Mouse (Mus musculus) CH12.LX (cell line): ENCODE data around the gene Inha. TPM values are rescaled to one million over a fixed set of nuclear protein-coding genes. Genes with fewer than 3 reads are reported as not detected.

Experiments used
- DNase-seq: peaks from one replicate; pipeline ENCODE4 v3.0.0-alpha.2; 2013; ENCODE audit errors: extremely low read depth
- H3K27ac ChIP-seq: 2 replicates; pipeline ENCODE4 v1.5.1; 2012; ENCODE audit warnings: low read depth, mild to moderate bottlenecking, control low read depth, moderate library complexity; ENCODE audit not compliant: insufficient read depth
- H3K27me3 ChIP-seq: replicated peaks from 2 replicates; pipeline ENCODE3; 2012; ENCODE audit warnings: inconsistent platforms
- H3K36me3 ChIP-seq, 2 experiments: replicated peaks in 1 of 2; 2 replicates each; pipeline versions ENCODE3 to v1.6.1; 2012; ENCODE audit warnings: inconsistent platforms in 1 of 2, low read length in 1 of 2, mild to moderate bottlenecking in 1 of 2, mixed read lengths in 1 of 2, moderate library complexity in 1 of 2; ENCODE audit not compliant: control insufficient read depth in 1 of 2, insufficient read depth in 1 of 2
- H3K4me1 ChIP-seq, 2 experiments: 2 replicates each; pipeline ENCODE4 v1.6.1; 2012; ENCODE audit warnings: inconsistent platforms in 1 of 2, moderate library complexity in 1 of 2; ENCODE audit not compliant: insufficient read depth in 2 of 2, control insufficient read depth in 1 of 2
- H3K4me2 ChIP-seq: 2 replicates; pipeline ENCODE4 v1.6.1; 2012; ENCODE audit warnings: low read depth, mild to moderate bottlenecking, control low read depth; ENCODE audit not compliant: poor library complexity, insufficient read depth, severe bottlenecking
- H3K4me3 ChIP-seq, 3 experiments: fragments of 150-350 bp in 1 of 3; sonication (generic) in 1 of 3; replicated peaks in 1 of 3; 2 replicates each; pipeline versions ENCODE3 to v1.5.1; 2011 to 2012; ENCODE audit warnings: low read depth in 2 of 3, low read length in 2 of 3, mild to moderate bottlenecking in 2 of 3, moderate library complexity in 2 of 3, control low read depth in 1 of 3, improper control_type of control experiment in 1 of 3, inconsistent platforms in 1 of 3, mixed read lengths in 1 of 3; ENCODE audit not compliant: poor library complexity in 1 of 3
- H3K79me2 ChIP-seq: replicated peaks from 2 replicates; pipeline ENCODE4 v1.6.1; 2012; ENCODE audit warnings: mild to moderate bottlenecking, moderate library complexity; ENCODE audit not compliant: control insufficient read depth, poor library complexity, insufficient read depth, severe bottlenecking; ENCODE audit errors: extremely low read depth
- H3K9ac ChIP-seq: 2 replicates; pipeline ENCODE4 v1.6.1; 2012; ENCODE audit warnings: low read depth, mild to moderate bottlenecking, control low read depth, moderate library complexity; ENCODE audit not compliant: insufficient read depth
- H3K9me3 ChIP-seq: replicated peaks from 2 replicates; pipeline ENCODE3; 2012; ENCODE audit warnings: low read length, inconsistent platforms, mixed read lengths
- BHLHE40 ChIP-seq: IDR thresholded peaks from 2 replicates; pipeline ENCODE4 v1.6.1; 2011; ENCODE audit warnings: mild to moderate bottlenecking, low read depth, low read length, improper control_type of control experiment
- CHD1 ChIP-seq: IDR thresholded peaks from 2 replicates; pipeline ENCODE4 v1.6.1; 2012; ENCODE audit warnings: low read depth, low read length, improper control_type of control experiment, inconsistent platforms
- CTCF ChIP-seq, 2 experiments: IDR thresholded peaks in 1 of 2; conservative IDR thresholded peaks in 1 of 2; 2 replicates each; pipeline ENCODE4 v1.5.1; 2011 to 2012; ENCODE audit warnings: low read depth in 2 of 2, low read length in 2 of 2, improper control_type of control experiment in 1 of 2, inconsistent platforms in 1 of 2, mild to moderate bottlenecking in 1 of 2, moderate library complexity in 1 of 2
- E2F4 ChIP-seq: IDR thresholded peaks from 2 replicates; pipeline ENCODE4 v1.6.1; 2011; ENCODE audit warnings: low read depth, low read length, improper control_type of control experiment; ENCODE audit not compliant: insufficient replicate concordance
- ELF1 ChIP-seq: IDR thresholded peaks from 2 replicates; pipeline ENCODE4 v1.6.1; 2014; ENCODE audit warnings: low read depth, mild to moderate bottlenecking, inconsistent platforms, low read length, improper control_type of control experiment
- EP300 ChIP-seq: IDR thresholded peaks from 2 replicates; pipeline ENCODE4 v1.6.1; 2011; ENCODE audit warnings: low read length, improper control_type of control experiment
- ETS1 ChIP-seq: conservative IDR thresholded peaks from 2 replicates; pipeline ENCODE4 v1.6.1; 2012; ENCODE audit warnings: low read depth, mild to moderate bottlenecking, inconsistent platforms, low read length, improper control_type of control experiment, moderate library complexity
- HCFC1 ChIP-seq: IDR thresholded peaks from 2 replicates; pipeline ENCODE4 v1.6.1; 2012; ENCODE audit warnings: low read depth, mild to moderate bottlenecking, inconsistent platforms, low read length, improper control_type of control experiment
- JUN ChIP-seq: IDR thresholded peaks from 2 replicates; pipeline ENCODE4 v1.6.1; 2011; ENCODE audit warnings: low read depth, mild to moderate bottlenecking, low read length, improper control_type of control experiment, moderate library complexity; ENCODE audit not compliant: insufficient read depth
- KAT2A ChIP-seq: IDR thresholded peaks from 2 replicates; pipeline ENCODE4 v1.6.1; 2012; ENCODE audit warnings: low read length, improper control_type of control experiment, inconsistent platforms; ENCODE audit not compliant: insufficient replicate concordance
- MAFK ChIP-seq: IDR thresholded peaks from 2 replicates; pipeline ENCODE4 v1.6.1; 2011; ENCODE audit warnings: low read length, improper control_type of control experiment; ENCODE audit not compliant: insufficient replicate concordance
- MAX ChIP-seq: IDR thresholded peaks from 2 replicates; pipeline ENCODE4 v1.6.1; 2011; ENCODE audit warnings: low read length, improper control_type of control experiment
- MAZ ChIP-seq: IDR thresholded peaks from 2 replicates; pipeline ENCODE4 v1.6.1; 2012; ENCODE audit warnings: low read depth, mild to moderate bottlenecking, inconsistent platforms, low read length, improper control_type of control experiment, moderate library complexity
- MYC ChIP-seq: IDR thresholded peaks from 2 replicates; pipeline ENCODE4 v1.6.1; 2011; ENCODE audit warnings: low read depth, mild to moderate bottlenecking, improper control_type of control experiment, low read length
- NELFE ChIP-seq: IDR thresholded peaks from 2 replicates; pipeline ENCODE4 v1.6.1; 2011; ENCODE audit warnings: low read depth, low read length, improper control_type of control experiment
- PAX5 ChIP-seq: IDR thresholded peaks from 2 replicates; pipeline ENCODE4 v1.6.1; 2012; ENCODE audit warnings: low read length, inconsistent platforms, mixed read lengths
- RCOR1 ChIP-seq: conservative IDR thresholded peaks from 2 replicates; pipeline ENCODE4 v1.6.1; 2012; ENCODE audit warnings: low read depth, mild to moderate bottlenecking, inconsistent platforms, low read length, improper control_type of control experiment
- SMC3 ChIP-seq: IDR thresholded peaks from 2 replicates; pipeline ENCODE4 v1.6.1; 2011; ENCODE audit warnings: low read depth, low read length, improper control_type of control experiment
- TBP ChIP-seq: conservative IDR thresholded peaks from 2 replicates; pipeline ENCODE4 v1.6.1; 2011; ENCODE audit warnings: low read depth, low read length, improper control_type of control experiment
- TCF12 ChIP-seq: IDR thresholded peaks from 2 replicates; pipeline ENCODE4 v1.6.1; 2014; ENCODE audit warnings: low read depth, mild to moderate bottlenecking, inconsistent platforms, low read length, improper control_type of control experiment
- UBTF ChIP-seq: IDR thresholded peaks from 2 replicates; pipeline ENCODE4 v1.6.1; 2012; ENCODE audit warnings: low read depth, mild to moderate bottlenecking, inconsistent platforms, low read length, improper control_type of control experiment, moderate library complexity
- ZC3H11A ChIP-seq: IDR thresholded peaks from 2 replicates; pipeline ENCODE4 v1.6.1; 2012; ENCODE audit warnings: low read depth, mild to moderate bottlenecking, inconsistent platforms, low read length, improper control_type of control experiment
- ZKSCAN1 ChIP-seq: IDR thresholded peaks from 2 replicates; pipeline ENCODE4 v1.6.1; 2012; ENCODE audit warnings: low read depth, inconsistent platforms, low read length, improper control_type of control experiment, borderline replicate concordance
- ZMIZ1 ChIP-seq: IDR thresholded peaks from 2 replicates; pipeline ENCODE4 v1.6.1; 2012; ENCODE audit warnings: low read depth, mild to moderate bottlenecking, inconsistent platforms, low read length, improper control_type of control experiment
- ZNF384 ChIP-seq: IDR thresholded peaks from 2 replicates; pipeline ENCODE4 v1.6.1; 2012; ENCODE audit warnings: low read depth, low read length, improper control_type of control experiment, inconsistent platforms
- dilution Hi-C: fragments of 300-500 bp; cut with MboI; formaldehyde crosslinking; loops from 2 replicates; pipeline ENCODE4 v1.14.3; 2020; ENCODE audit warnings: low sequenced_read_pairs; ENCODE audit not compliant: extremely low pct_unique_long_range_greater_than_20kb, extremely low pct_ligation_motif_present
- in situ Hi-C: fragments of 300-500 bp; cut with MboI; formaldehyde crosslinking; loops from 3 replicates; pipeline ENCODE4 v1.14.3; 2019; ENCODE audit warnings: low sequenced_read_pairs, low pct_ligation_motif_present, low pct_unique_long_range_greater_than_20kb, mixed read lengths
- polyA plus RNA-seq: library from polyadenylated mRNA; unstranded; fragments of >175 nt; gene quantifications from 2 replicates; pipeline ENCODE4 v1.2.1, GENCODE M21; 2012; ENCODE audit warnings: low read depth; ENCODE audit not compliant: insufficient read length
- total RNA-seq, 2 experiments: library from RNA; depleted of rRNA; stranded (reverse); fragments of 300-350 nt in 1 of 2; fragments of >200 nt in 1 of 2; gene quantifications; 2 replicates each; pipeline ENCODE4 v1.2.3; 2012 to 2014

The Inha gene
- total and polyA plus RNA-seq, 3 experiments = not detected

DNA sequence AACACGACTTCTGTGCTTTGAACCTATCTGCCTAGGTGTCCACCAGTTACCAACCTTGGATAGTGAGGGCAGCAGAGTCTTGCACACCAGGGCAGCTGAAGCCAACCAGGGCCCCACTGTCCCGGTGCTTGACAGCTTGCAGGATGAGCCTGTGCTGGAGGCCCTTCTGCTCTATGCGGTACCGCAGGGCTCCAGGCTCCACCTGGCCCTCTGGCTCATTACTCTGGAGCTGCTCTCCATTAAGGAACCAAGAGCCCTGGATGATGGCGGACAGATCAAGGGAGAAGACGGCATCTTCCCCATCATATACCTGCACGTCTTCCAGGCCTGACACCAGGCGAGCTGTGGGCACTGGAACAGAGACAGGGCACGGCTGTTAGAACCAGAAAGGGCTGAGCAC lies 5.0 kb upstream of the Inha start:
- no peaks in the 10 kb centered on the region for H3K79me2 ChIP-seq
- DNase-seq = no peak
- peaks cover 6 to 20% of the 10 kb centered on the region in 2 experiments for H3K4me1 ChIP-seq
- peaks cover 13% of the 10 kb centered on the region for H3K9me3 ChIP-seq
- peaks cover 15% of the 10 kb centered on the region for H3K27me3 ChIP-seq
- no peak overlapping the region for H3K4me2 ChIP-seq
- no peak overlapping the region for H3K4me3 ChIP-seq
- H3K27ac ChIP-seq = no peak overlapping the region
- dilution Hi-C loops = no loop called here
- H3K9ac ChIP-seq = no peak overlapping the region
- TF ChIP-seq TCF12 = no peak
- no peak for TF ChIP-seq MYC
- no peak for TF ChIP-seq PAX5
- TF ChIP-seq E2F4 = no peak
- no peak for TF ChIP-seq UBTF
- TF ChIP-seq RCOR1 = no peak
- no peak for TF ChIP-seq BHLHE40
- no peak for TF ChIP-seq JUN
- no peaks in the 10 kb centered on the region for H3K36me3 ChIP-seq
- in situ Hi-C loops = no loop called here

DNA sequence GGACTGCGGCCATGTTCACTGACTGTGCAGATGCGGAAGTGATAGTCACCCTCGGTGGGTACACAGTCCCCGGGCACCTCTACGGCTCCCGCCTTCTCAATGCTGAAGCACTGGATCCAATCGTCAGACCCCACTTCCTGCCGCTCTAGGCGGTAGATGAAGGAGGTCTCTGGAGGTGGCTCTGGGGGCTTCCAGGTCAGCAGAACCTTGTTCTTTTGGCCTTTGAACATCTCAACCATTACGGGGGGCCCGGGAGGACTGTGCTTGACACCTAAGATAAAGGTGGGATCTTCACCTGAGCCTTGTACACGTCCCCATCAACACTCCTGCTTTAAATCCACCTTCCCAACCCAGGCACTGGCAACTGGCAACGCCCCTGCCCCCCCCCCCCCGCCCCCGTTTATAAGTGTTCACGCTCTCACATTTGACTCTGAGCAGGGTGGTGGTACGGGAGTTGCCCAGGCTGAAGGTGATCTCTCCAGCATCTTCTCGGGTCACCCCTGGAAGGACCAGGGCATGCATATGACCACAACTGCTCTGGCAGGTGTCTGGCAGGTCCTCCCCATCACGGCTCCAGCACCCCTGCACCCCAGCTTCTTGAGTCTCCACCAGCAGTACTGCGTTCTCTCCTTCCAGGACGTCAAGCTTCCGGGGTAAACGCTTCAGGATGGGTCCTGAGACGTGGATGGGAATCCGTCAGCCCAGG lies 3.8 kb upstream of the Inha start:
- no peaks in the 10 kb centered on the region for H3K36me3 ChIP-seq
- dilution Hi-C loops (no loop called here), in situ Hi-C loops (no loop called here)
- H3K9me3 ChIP-seq = peaks cover 13% of the 10 kb centered on the region
- H3K4me2 ChIP-seq = no peak overlapping the region
- no peaks in the 10 kb centered on the region for H3K79me2 ChIP-seq
- TF ChIP-seq UBTF (no peak), ZC3H11A (no peak), BHLHE40 (no peak), CTCF (conservative IDR thresholded peaks at IDR 0.05 in 1 of 2, IDR thresholded peaks at IDR 0.05 in 1 of 2; ENCODE audit: low read depth in 2 of 2, low read length in 2 of 2) (no peak), ZKSCAN1 (no peak), TBP (no peak)
- H3K27ac ChIP-seq = no peak overlapping the region
- peaks cover 6 to 19% of the 10 kb centered on the region in 2 experiments for H3K4me1 ChIP-seq
- DNase-seq = no peak
- peaks cover 23% of the 10 kb centered on the region for H3K27me3 ChIP-seq
- no peak overlapping the region for H3K9ac ChIP-seq
- no peak overlapping the region for H3K4me3 ChIP-seq

DNA sequence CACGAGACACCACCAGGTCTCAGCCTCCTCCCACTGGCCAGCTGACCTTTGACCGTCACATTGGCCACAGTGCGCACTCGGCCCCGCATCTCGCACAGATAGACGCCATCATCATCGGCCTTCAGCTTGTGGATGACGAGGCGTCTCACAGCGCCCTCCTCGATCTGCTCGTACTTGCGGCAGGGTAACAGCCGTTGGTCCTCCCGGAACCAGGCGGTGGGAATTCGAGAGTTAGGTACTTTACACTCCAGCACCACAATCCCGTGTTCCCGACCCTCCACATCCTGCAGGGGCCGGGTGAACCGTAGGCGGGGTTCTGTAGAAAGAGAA lies 3.3 kb upstream of the Inha start:
- H3K9ac ChIP-seq = no peak overlapping the region
- dilution Hi-C loops = no loop called here
- H3K9me3 ChIP-seq = peaks cover 13% of the 10 kb centered on the region
- no peak overlapping the region for H3K27ac ChIP-seq
- no peak for DNase-seq
- in situ Hi-C loops = no loop called here
- H3K4me3 ChIP-seq = no peak overlapping the region
- H3K36me3 ChIP-seq = no peaks in the 10 kb centered on the region
- no peak overlapping the region for H3K4me2 ChIP-seq
- H3K27me3 ChIP-seq = peaks cover 25% of the 10 kb centered on the region
- peaks cover 6 to 14% of the 10 kb centered on the region in 2 experiments for H3K4me1 ChIP-seq
- no peak for TF ChIP-seq TCF12
- TF ChIP-seq ZKSCAN1 = no peak
- TF ChIP-seq ZNF384 = no peak
- no peak for TF ChIP-seq NELFE
- no peak for TF ChIP-seq ZMIZ1
- no peak for TF ChIP-seq EP300
- TF ChIP-seq CTCF (conservative IDR thresholded peaks at IDR 0.05 in 1 of 2, IDR thresholded peaks at IDR 0.05 in 1 of 2; ENCODE audit: low read depth in 2 of 2, low read length in 2 of 2) = no peak
- TF ChIP-seq MAX = no peak
- TF ChIP-seq UBTF = no peak
- no peak for TF ChIP-seq MAFK
- no peak for TF ChIP-seq ETS1
- no peak for TF ChIP-seq KAT2A
- no peak for TF ChIP-seq BHLHE40
- no peak for TF ChIP-seq MAZ
- TF ChIP-seq CHD1 = no peak
- no peak for TF ChIP-seq SMC3
- no peak for TF ChIP-seq ELF1
- TF ChIP-seq HCFC1 = no peak
- no peak for TF ChIP-seq PAX5
- no peaks in the 10 kb centered on the region for H3K79me2 ChIP-seq
